Mouse (Mus musculus): Measurements from ENCODE around the gene Il9r. TPM values are rescaled to one million over a fixed set of nuclear protein-coding genes. Genes with fewer than 3 reads are reported as not detected.

Gene Il9r
- polyA plus RNA-seq, 1 experiment from 2014 or later, result not detected

DNA sequence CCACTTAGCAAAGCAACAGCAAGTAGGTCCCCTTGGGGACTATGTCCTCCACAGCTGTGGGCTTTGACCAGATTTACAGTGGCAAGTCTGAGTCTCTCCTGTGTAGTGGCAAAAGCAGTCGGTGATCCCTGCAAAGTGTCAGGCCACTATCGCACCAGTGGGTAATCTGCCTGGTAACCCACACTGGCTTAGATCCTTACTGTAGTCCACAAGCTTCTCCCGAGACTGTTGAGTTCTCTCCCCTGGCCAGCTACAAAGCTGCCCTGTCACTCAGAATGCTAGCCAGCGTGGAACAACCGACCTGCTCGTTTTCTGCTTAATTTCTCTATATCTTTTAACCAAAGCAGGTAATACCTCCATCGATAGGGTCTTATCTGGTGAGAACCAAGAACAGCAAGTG, 39.7 kb downstream of the Il9r start:
- 81% methylated on average over 7 of the region's 7 CpGs for WGBS
- H3K27ac ChIP-seq, result no peak overlapping the region
- DNase-seq (ENCODE audit: extremely low spot score, low spot score), result no peak
- H3K36me3 ChIP-seq (replicated peaks), result no peaks in the 10 kb centered on the region
- 0 out of 2 replicates have a peak, but pooled peaks cover 4% of the 10 kb centered on the region for H3K9me3 ChIP-seq
- no peak overlapping the region for H3K4me3 ChIP-seq
- peaks cover 42% of the 10 kb centered on the region for H3K4me1 ChIP-seq
- H3K27me3 ChIP-seq (ENCODE audit: poor library complexity, severe bottlenecking), result peaks cover 31% of the 10 kb centered on the region

DNA sequence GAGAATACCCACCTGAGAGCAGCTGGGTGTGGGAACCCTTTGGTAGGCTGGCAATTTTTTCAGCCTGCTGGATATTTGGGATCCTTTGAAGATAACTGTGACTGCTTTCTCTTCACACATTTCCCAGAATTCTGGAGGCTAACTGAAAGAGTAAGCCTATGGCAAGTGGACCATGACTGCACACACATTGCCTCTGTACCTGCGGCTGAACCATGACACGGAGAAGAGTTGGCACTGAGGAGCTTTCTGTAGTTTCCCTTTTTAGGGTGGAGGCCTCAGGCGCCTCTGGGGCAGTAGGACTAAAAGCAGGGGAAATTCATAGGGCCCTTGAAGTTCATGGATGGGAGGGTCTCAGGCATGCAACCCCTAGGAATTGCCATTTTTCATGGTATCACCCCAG, 40.9 kb downstream of the Il9r start:
- H3K27ac ChIP-seq, result peak overlapping the region; percentile 25; the same call in 1 of the 2 replicates
- no peaks in the 10 kb centered on the region for H3K9me3 ChIP-seq
- H3K4me1 ChIP-seq, result peaks cover 42% of the 10 kb centered on the region
- no peaks in the 10 kb centered on the region for H3K36me3 ChIP-seq (replicated peaks)
- no peak overlapping the region for H3K4me3 ChIP-seq
- no peak for DNase-seq (ENCODE audit: extremely low spot score, low spot score)
- peaks cover 31% of the 10 kb centered on the region for H3K27me3 ChIP-seq (ENCODE audit: poor library complexity, severe bottlenecking)
- WGBS, result 91% methylated on average over 3 of the region's 3 CpGs

DNA sequence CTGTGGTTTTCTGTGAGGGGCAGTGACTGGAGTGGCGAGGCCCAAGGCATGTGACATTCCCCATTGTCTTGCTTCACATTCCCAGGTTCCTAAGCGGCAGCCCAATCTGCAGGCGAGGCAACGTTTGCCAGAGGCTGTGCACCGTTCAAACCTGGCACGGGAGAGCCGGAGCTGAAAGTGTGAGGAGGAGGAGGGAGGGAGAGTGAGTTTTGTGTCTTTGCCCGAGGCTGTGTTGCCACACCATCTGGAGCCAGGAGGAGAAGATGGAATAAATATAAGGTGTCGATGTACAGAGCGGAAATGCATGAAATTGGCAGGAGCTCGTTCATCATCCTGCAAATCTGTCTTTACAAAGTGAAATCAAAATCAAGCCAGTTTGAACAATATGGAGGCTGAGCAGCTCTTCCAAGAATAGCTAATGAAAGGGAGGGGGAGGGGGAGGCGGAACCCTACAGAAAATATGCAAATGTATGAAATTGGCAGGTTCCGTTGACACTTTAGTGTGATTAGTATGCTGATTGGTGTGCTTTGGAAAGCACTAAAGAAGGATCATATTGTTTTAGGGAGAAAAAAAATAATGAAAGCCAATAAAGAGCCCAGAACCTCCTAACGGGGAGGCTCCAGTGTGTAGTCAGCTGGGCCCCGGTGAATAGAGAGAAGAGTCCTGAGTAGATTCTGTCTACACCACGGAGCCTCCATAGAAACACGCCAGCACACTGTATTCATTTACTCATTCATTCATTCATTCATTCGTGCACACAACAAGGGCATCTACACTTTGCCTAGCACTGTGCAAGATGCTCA, 42.1 kb downstream of the Il9r start:
- Histone ChIP-seq H3K4me3 (no peak overlapping the region), H3K27ac (peak overlapping the region; percentile 82), H3K9me3 (no peaks in the 10 kb centered on the region), H3K4me1 (peaks cover 42% of the 10 kb centered on the region), H3K36me3 (replicated peaks) (no peaks in the 10 kb centered on the region), H3K27me3 (ENCODE audit: poor library complexity, severe bottlenecking) (peaks cover 31% of the 10 kb centered on the region)
- peak; percentile 44 for DNase-seq (ENCODE audit: extremely low spot score, low spot score)
- 63% methylated on average over 18 of the region's 18 CpGs for WGBS

DNA sequence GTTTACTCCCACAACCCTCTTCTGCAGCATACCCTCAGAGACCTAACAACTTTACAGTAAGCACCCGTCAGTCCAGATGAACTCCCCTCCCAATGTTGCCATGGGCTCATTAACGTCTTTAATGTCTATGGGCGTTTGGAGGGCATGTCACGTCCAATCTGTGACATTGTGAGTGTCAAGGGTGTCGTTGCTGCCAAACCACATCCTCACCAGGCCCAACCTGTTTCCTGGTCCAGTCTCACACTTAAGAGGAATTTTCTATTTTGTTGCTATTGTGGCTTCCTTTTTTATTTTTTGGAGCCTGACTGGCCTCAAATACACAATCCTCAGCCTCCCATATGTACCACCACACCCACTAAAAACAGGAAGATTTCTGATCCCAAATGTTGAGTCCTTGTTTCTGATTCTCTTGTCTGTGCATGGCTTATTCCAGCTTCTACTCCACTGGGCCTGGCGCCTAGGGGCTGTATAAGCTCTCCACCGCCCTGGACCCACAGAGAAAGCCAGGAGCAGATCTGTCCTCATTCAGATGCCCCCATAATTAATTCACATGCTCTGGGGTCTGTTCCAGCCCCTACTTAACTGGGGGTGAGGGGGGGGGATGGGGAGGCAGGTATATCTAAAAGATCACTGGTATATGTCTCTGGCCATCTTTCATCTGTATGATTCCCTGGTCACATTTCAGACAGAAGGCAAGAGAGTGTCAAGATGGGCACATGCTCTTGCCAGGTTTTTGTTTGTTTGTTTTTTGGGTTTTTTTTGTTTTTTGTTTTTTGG, 43.0 kb downstream of the Il9r start:
- Histone ChIP-seq H3K36me3 (replicated peaks) (no peaks in the 10 kb centered on the region), H3K27ac (peak overlapping the region; percentile 82), H3K9me3 (no peaks in the 10 kb centered on the region), H3K27me3 (ENCODE audit: poor library complexity, severe bottlenecking) (peaks cover 31% of the 10 kb centered on the region), H3K4me1 (peaks cover 36% of the 10 kb centered on the region), H3K4me3 (no peak overlapping the region)
- DNase-seq (ENCODE audit: extremely low spot score, low spot score), result no peak
- 88% methylated on average over 7 of the region's 7 CpGs for WGBS

DNA sequence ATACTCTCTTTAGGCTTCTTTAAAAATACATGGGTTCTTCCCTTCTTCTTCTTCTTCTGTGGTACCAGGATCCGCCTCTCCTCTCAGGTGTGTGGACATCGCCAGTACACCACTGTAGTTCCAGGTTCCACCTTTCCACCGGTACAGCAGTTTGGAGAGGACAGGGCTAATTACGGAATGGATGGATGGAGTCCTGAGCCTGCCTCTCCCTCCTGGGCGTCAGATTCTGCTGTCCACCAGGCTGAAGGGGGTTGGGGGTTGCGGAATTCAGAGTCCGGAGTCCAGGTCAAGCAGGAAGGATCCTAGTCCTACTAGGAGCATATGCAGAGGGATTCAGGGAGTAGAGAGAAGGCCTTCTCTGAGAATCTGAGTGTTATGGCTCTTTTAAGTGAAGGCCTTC, 46.9 kb downstream of the Il9r start:
- no peak overlapping the region for H3K27ac ChIP-seq
- H3K4me3 ChIP-seq, result no peak overlapping the region
- H3K27me3 ChIP-seq (ENCODE audit: poor library complexity, severe bottlenecking), result no peaks in the 10 kb centered on the region
- no peaks in the 10 kb centered on the region for H3K9me3 ChIP-seq
- no peaks in the 10 kb centered on the region for H3K36me3 ChIP-seq (replicated peaks)
- no peak for DNase-seq (ENCODE audit: extremely low spot score, low spot score)
- WGBS, result 92% methylated on average over 7 of the region's 7 CpGs
- peaks cover 11% of the 10 kb centered on the region for H3K4me1 ChIP-seq

DNA sequence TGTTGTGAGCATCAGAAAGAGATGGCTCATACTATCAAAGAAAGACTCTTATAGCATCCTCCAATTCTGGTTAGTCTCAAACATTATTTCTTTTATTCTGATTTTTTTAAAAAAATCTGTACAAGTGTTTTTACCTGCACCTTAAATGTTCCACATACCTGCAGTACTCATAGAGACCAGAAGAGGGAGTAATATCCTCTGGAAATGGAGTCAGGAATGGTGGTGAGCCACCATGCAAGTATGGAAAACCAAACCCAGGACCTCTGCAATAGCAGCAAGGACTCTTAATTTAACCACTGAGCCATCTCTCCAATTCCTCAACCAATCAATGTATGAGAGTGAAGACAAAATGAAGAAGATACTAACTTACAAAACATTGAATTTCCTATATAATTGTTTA, 47.3 kb downstream of the Il9r start:
- Histone ChIP-seq H3K4me3 (no peak overlapping the region), H3K4me1 (peaks cover 7% of the 10 kb centered on the region), H3K36me3 (replicated peaks) (no peaks in the 10 kb centered on the region), H3K9me3 (no peaks in the 10 kb centered on the region), H3K27me3 (ENCODE audit: poor library complexity, severe bottlenecking) (no peaks in the 10 kb centered on the region), H3K27ac (no peak overlapping the region)
- no peak for DNase-seq (ENCODE audit: extremely low spot score, low spot score)

DNA sequence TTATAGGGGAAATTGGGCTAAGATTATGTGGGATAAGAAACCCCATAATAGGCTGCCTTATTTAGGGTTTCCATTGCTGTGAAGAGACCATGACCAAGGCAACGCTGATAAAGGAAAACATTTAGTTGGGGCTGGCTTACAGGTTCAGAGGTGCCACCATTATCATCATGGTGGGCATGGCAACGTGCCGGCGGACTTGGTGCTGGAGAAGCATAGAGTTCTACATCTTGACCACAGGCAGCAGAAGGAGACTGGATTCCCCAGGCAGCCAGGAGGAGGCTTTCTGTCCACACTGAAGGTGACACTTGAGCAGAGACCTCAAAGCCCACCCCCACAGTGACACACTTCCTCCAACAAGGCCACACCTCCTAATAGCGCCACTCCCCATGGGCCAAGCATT, 48.8 kb downstream of the Il9r start:
- H3K27ac ChIP-seq, result no peak overlapping the region
- no peaks in the 10 kb centered on the region for H3K9me3 ChIP-seq
- H3K36me3 ChIP-seq (replicated peaks), result no peaks in the 10 kb centered on the region
- no peak overlapping the region for H3K4me3 ChIP-seq
- no peaks in the 10 kb centered on the region for H3K4me1 ChIP-seq
- 93% methylated on average over 5 of the region's 5 CpGs for WGBS
- no peak for DNase-seq (ENCODE audit: extremely low spot score, low spot score)
- H3K27me3 ChIP-seq (ENCODE audit: poor library complexity, severe bottlenecking), result no peaks in the 10 kb centered on the region

DNA sequence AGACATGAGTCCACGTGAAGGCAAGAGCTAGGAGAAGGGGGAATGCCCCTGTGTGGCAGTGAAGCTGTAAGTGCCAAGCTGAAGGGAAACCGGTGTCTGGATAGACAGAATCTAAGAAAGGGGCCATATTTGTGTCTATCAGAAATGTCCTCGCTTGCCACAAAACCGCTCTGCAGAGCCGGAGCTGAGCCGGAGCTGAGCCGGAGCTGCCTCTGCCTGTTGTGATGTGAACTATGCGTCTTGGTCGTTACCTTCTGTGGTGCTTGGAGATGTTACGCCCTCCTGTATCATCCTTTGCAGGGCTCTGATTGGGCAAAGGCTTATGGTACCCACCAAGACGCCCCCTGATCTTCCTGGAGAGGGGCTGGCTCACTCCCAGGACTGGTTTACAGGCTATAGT, 50.5 kb downstream of the Il9r start:
- no peak overlapping the region for H3K27ac ChIP-seq
- H3K9me3 ChIP-seq, result no peaks in the 10 kb centered on the region
- no peaks in the 10 kb centered on the region for H3K27me3 ChIP-seq (ENCODE audit: poor library complexity, severe bottlenecking)
- no peaks in the 10 kb centered on the region for H3K36me3 ChIP-seq (replicated peaks)
- 81% methylated on average over 11 of the region's 11 CpGs for WGBS
- H3K4me3 ChIP-seq, result no peak overlapping the region
- no peak for DNase-seq (ENCODE audit: extremely low spot score, low spot score)
- H3K4me1 ChIP-seq, result no peaks in the 10 kb centered on the region

DNA sequence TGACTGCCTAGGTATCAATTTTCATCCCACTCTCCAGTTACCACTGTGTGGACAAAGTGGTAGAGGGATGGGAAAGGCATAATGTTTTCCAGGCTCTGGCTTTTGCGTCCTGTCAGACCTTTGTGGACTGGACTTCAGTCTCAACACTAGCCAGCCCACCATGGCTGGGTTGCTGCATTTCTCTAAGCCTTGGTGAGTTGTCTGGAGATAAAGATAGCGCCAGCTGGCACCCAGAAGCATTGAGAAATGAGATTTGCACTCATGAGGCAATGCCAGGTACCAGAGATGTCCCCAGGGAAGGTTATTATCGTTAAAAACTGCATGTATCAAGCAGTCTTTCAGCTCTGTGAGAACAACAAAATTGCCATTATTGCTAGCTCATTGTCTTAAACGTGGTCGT, 57.3 kb downstream of the Il9r start:
- Histone ChIP-seq H3K27me3 (ENCODE audit: poor library complexity, severe bottlenecking) (no peaks in the 10 kb centered on the region), H3K9me3 (no peaks in the 10 kb centered on the region), H3K27ac (no peak overlapping the region), H3K4me3 (no peak overlapping the region), H3K36me3 (replicated peaks) (no peaks in the 10 kb centered on the region), H3K4me1 (peaks cover 41% of the 10 kb centered on the region)
- WGBS, result 86% methylated on average over 5 of the region's 5 CpGs
- DNase-seq (ENCODE audit: extremely low spot score, low spot score), result no peak

DNA sequence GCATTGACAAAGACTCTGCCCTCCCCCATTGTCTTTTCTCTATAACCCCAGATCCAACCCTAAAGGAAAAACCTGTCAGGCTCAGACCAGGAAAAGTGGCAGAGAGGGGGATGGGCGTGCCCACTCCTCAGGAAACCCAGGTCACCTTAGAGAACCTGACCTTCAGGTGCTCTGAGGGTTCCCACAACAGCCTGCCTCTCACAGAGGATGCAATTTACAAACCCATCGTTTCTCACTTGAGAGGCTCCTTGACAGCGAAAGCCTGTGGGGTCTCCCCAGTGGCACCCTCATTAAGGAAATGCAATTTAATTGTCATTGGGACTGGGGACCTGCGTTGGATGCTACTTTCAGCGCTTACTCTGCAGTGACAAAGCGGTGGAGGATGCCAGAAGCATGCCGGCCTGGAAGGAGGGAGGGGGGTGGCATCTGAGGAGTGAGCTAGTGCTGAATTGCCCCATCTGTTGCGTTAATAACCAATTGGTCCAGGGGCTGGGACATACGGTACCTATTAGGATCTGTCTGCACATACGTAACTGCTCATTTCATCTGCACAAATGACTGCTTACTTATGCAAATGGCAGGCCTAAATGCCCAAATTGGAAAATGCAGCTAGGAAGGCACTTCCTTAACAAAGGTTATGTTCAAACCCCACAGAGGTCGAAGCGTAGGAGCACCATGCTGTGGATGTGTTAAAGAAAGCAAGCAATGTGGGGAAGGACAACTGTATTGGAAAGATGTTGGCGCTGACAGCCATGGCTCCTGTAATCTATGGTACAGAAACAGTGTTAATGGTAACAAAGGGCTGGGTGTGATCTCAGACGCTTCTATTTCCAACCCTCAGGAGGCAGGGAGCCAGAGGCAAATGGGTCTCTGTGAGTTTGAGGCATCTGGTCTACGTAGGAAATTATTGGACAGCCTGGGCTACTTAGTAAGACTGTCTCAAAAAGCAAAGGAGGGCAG, 58.2 kb downstream of the Il9r start:
- 77% methylated on average over 15 of the region's 15 CpGs for WGBS
- no peak for DNase-seq (ENCODE audit: extremely low spot score, low spot score)
- H3K9me3 ChIP-seq, result no peaks in the 10 kb centered on the region
- no peaks in the 10 kb centered on the region for H3K27me3 ChIP-seq (ENCODE audit: poor library complexity, severe bottlenecking)
- H3K4me1 ChIP-seq, result peaks cover 43% of the 10 kb centered on the region
- no peak overlapping the region for H3K27ac ChIP-seq
- no peak overlapping the region for H3K4me3 ChIP-seq
- no peaks in the 10 kb centered on the region for H3K36me3 ChIP-seq (replicated peaks)

DNA sequence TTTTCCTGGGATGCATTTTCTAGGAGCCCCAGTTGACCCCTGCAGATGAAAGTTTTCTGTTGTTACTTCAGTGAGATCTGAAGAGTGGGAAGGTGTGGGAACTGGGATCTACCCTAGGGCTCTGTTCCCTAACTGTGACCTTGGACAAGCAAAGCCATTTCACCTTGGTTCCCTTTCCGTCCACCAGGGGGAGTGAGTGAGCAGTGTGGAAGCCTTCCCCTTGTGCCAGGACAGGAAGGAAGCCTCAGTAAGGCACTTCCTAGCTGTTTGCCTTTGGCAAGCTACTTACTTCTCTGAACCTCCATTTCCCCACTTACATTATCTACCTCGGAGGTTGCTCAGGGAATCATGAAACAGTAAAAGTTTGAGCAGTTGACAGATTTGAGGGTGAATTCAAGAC, 59.0 kb downstream of the Il9r start:
- Histone ChIP-seq H3K4me1 (peaks cover 43% of the 10 kb centered on the region), H3K4me3 (no peak overlapping the region), H3K9me3 (no peaks in the 10 kb centered on the region), H3K27me3 (ENCODE audit: poor library complexity, severe bottlenecking) (no peaks in the 10 kb centered on the region), H3K36me3 (replicated peaks) (no peaks in the 10 kb centered on the region), H3K27ac (no peak overlapping the region)
- WGBS, result 25% methylated on average over 2 of the region's 2 CpGs
- peak; percentile 74 for DNase-seq (ENCODE audit: extremely low spot score, low spot score)

DNA sequence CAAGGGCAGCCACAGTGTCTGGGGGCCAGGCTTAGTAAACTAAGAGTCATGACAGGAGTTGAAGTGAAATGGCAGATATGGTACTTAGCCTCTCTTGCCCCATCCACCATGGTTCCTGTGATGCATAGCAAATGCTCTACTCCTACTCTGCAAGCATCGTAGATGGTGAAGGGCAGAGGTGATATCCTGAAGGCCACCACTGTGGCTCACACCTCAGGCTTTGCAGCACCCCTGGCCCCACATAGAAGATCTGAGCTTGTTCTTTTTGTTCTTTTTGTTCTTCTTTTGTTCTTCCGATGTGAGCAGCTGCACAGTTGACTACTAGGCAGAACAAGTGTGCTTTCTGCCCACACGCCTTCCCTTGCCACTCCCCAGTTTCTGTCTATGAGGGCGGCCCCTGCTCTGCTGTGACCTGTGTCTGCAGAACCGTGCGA, 60.5 kb downstream of the Il9r start:
- no peak for DNase-seq (ENCODE audit: extremely low spot score, low spot score)
- Histone ChIP-seq H3K27ac (no peak overlapping the region), H3K4me1 (peaks cover 43% of the 10 kb centered on the region), H3K36me3 (replicated peaks) (no peaks in the 10 kb centered on the region), H3K4me3 (no peak overlapping the region), H3K27me3 (ENCODE audit: poor library complexity, severe bottlenecking) (no peaks in the 10 kb centered on the region), H3K9me3 (no peaks in the 10 kb centered on the region)
- WGBS, result 83% methylated on average over 6 of the region's 6 CpGs
